Mouse (Mus musculus): Measurements from ENCODE around the gene A730061H03Rik.

DNA sequence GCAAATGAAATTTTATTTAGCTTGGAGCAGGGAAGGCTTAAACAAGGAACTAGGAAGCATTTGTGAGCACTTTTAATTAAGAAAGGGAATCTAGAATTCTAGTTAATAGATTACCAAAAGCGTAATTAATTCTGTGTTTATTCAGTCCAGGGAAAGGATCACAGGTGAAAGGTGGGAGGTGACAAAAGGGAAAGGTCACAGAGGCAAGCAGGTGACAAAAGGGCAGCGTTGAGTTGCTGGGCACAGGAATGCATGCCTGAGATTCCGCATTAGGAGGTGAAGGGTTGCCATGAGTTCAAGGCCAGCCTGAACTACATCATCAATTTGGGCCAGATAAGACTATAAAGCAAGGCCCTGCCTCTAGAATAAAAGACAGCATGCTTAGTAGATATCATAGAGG, 7.3 kb upstream of the A730061H03Rik start:
- TF ChIP-seq GATA1 (IDR thresholded peaks at IDR 0.05; ENCODE audit: low read length) (no peak), TAL1 (IDR thresholded peaks at IDR 0.05; ENCODE audit: low read length) (no peak)

All from erythroblast, embryonic 14.5 days (primary cell).